Mouse (Mus musculus): Measurements from ENCODE around the gene Kcnj15.

GRCm38 (mm10) chr16:95257266-95257894, at the start of gene Kcnj15:
- TF ChIP-seq POLR2A (IDR thresholded peaks at IDR 0.05; ENCODE audit: control insufficient read depth, extremely low read depth, insufficient read depth, low read length, poor library complexity) (no peak), CTCF (IDR thresholded peaks at IDR 0.05; ENCODE audit: borderline replicate concordance, control insufficient read depth, extremely low read depth, insufficient read depth, low read length, poor library complexity) (no peak)

Data from thymus, adult 2 months (tissue).